17 mouse cellular contexts compared by ENCODE assay signal in genomic region chr6:107911387-107911786, GRCm38 (mm10).
"Had no signal": no experiment of that assay in that cellular context is flagged by ENCODE, and none has a peak within 500 bp of the region (broad histone marks: within the 10 kb centered on the region; RNA-seq: fewer than 3 reads in every experiment).

No protein-coding gene starts in this region.

- DNase-seq: lung, adult 18-20 months; lung, embryonic 14.5 days; lung, postnatal 10 days; lung, postnatal 4 days; right cerebral cortex, postnatal 25 days; thymus, adult 2 months; thymus, postnatal 25 days; thymus, postnatal 4 days had no signal

- H3K4me3 ChIP-seq: midbrain, embryonic 10.5 days; midbrain, embryonic 13.5 days; midbrain, embryonic 15.5 days; myocyte; neural tube, embryonic 13.5 days; neural tube, embryonic 15.5 days; stomach, embryonic 15.5 days had no signal

- H3K27ac ChIP-seq: liver, embryonic 14.5 days; midbrain, embryonic 10.5 days; midbrain, embryonic 13.5 days; midbrain, embryonic 15.5 days; neural tube, embryonic 15.5 days; stomach, embryonic 15.5 days; stomach, postnatal 0 days had no signal
